Mouse (Mus musculus) embryonic fibroblast, embryonic 13.5 days (primary cell): ENCODE measurements around the gene Wdr66.

Experiments
- CTCF ChIP-seq: IDR thresholded peaks from 2 replicates; pipeline ENCODE4 v1.5.1; 2011; ENCODE audit warnings: mild to moderate bottlenecking, control low read depth, low read length, moderate library complexity, borderline replicate concordance; ENCODE audit not compliant: insufficient read depth
- POLR2A ChIP-seq: IDR thresholded peaks from 2 replicates; pipeline ENCODE4 v1.6.1; 2011; ENCODE audit warnings: low read depth, mild to moderate bottlenecking, control low read depth, low read length, moderate library complexity

- TF ChIP-seq CTCF (no peak), POLR2A (no peak)
Measured at GRCm38 (mm10) chr5:123300496-123301034, 48.7 kb downstream of the Wdr66 start.
